Mouse (Mus musculus) CH12.LX (cell line): ENCODE results near the gene Kdm5b. TPM values are rescaled to one million over a fixed set of nuclear protein-coding genes. Genes with fewer than 3 reads are reported as not detected.

ENCODE experiments used
- DNase-seq: peaks from one replicate; pipeline ENCODE4 v3.0.0-alpha.2; 2013; ENCODE audit errors: extremely low read depth
- H3K27ac ChIP-seq: 2 replicates; pipeline ENCODE4 v1.5.1; 2012; ENCODE audit warnings: low read depth, mild to moderate bottlenecking, control low read depth, moderate library complexity; ENCODE audit not compliant: insufficient read depth
- H3K27me3 ChIP-seq: replicated peaks from 2 replicates; pipeline ENCODE3; 2012; ENCODE audit warnings: inconsistent platforms
- H3K36me3 ChIP-seq, 2 experiments: replicated peaks in 1 of 2; 2 replicates each; pipeline versions ENCODE3 to v1.6.1; 2012; ENCODE audit warnings: inconsistent platforms in 1 of 2, low read length in 1 of 2, mild to moderate bottlenecking in 1 of 2, mixed read lengths in 1 of 2, moderate library complexity in 1 of 2; ENCODE audit not compliant: control insufficient read depth in 1 of 2, insufficient read depth in 1 of 2
- H3K4me1 ChIP-seq, 2 experiments: 2 replicates each; pipeline ENCODE4 v1.6.1; 2012; ENCODE audit warnings: inconsistent platforms in 1 of 2, moderate library complexity in 1 of 2; ENCODE audit not compliant: insufficient read depth in 2 of 2, control insufficient read depth in 1 of 2
- H3K4me2 ChIP-seq: 2 replicates; pipeline ENCODE4 v1.6.1; 2012; ENCODE audit warnings: low read depth, mild to moderate bottlenecking, control low read depth; ENCODE audit not compliant: poor library complexity, insufficient read depth, severe bottlenecking
- H3K4me3 ChIP-seq, 3 experiments: fragments of 150-350 bp in 1 of 3; sonication (generic) in 1 of 3; replicated peaks in 1 of 3; 2 replicates each; pipeline versions ENCODE3 to v1.5.1; 2011 to 2012; ENCODE audit warnings: low read depth in 2 of 3, low read length in 2 of 3, mild to moderate bottlenecking in 2 of 3, moderate library complexity in 2 of 3, control low read depth in 1 of 3, improper control_type of control experiment in 1 of 3, inconsistent platforms in 1 of 3, mixed read lengths in 1 of 3; ENCODE audit not compliant: poor library complexity in 1 of 3
- H3K79me2 ChIP-seq: replicated peaks from 2 replicates; pipeline ENCODE4 v1.6.1; 2012; ENCODE audit warnings: mild to moderate bottlenecking, moderate library complexity; ENCODE audit not compliant: control insufficient read depth, poor library complexity, insufficient read depth, severe bottlenecking; ENCODE audit errors: extremely low read depth
- H3K9ac ChIP-seq: 2 replicates; pipeline ENCODE4 v1.6.1; 2012; ENCODE audit warnings: low read depth, mild to moderate bottlenecking, control low read depth, moderate library complexity; ENCODE audit not compliant: insufficient read depth
- H3K9me3 ChIP-seq: replicated peaks from 2 replicates; pipeline ENCODE3; 2012; ENCODE audit warnings: low read length, inconsistent platforms, mixed read lengths
- CHD1 ChIP-seq: IDR thresholded peaks from 2 replicates; pipeline ENCODE4 v1.6.1; 2012; ENCODE audit warnings: low read depth, low read length, improper control_type of control experiment, inconsistent platforms
- ELF1 ChIP-seq: IDR thresholded peaks from 2 replicates; pipeline ENCODE4 v1.6.1; 2014; ENCODE audit warnings: low read depth, mild to moderate bottlenecking, inconsistent platforms, low read length, improper control_type of control experiment
- GABPA ChIP-seq: IDR thresholded peaks from 2 replicates; pipeline ENCODE4 v1.6.1; 2012; ENCODE audit warnings: low read depth, low read length, improper control_type of control experiment, inconsistent platforms; ENCODE audit not compliant: insufficient replicate concordance
- JUND ChIP-seq: conservative IDR thresholded peaks from 2 replicates; pipeline ENCODE4 v1.6.1; 2011; ENCODE audit warnings: low read depth, low read length, improper control_type of control experiment
- MAX ChIP-seq: IDR thresholded peaks from 2 replicates; pipeline ENCODE4 v1.6.1; 2011; ENCODE audit warnings: low read length, improper control_type of control experiment
- MAZ ChIP-seq: IDR thresholded peaks from 2 replicates; pipeline ENCODE4 v1.6.1; 2012; ENCODE audit warnings: low read depth, mild to moderate bottlenecking, inconsistent platforms, low read length, improper control_type of control experiment, moderate library complexity
- NRF1 ChIP-seq: IDR thresholded peaks from 2 replicates; pipeline ENCODE4 v1.6.1; 2014; ENCODE audit warnings: low read depth, mild to moderate bottlenecking, inconsistent platforms, low read length, improper control_type of control experiment, moderate library complexity
- POLR2A ChIP-seq: IDR thresholded peaks from 2 replicates; pipeline ENCODE4 v1.6.1; 2011; ENCODE audit warnings: low read depth, mild to moderate bottlenecking, improper control_type of control experiment, low read length
- SIN3A ChIP-seq: IDR thresholded peaks from 2 replicates; pipeline ENCODE4 v1.6.1; 2012; ENCODE audit warnings: low read length, improper control_type of control experiment, inconsistent platforms
- TCF12 ChIP-seq: IDR thresholded peaks from 2 replicates; pipeline ENCODE4 v1.6.1; 2014; ENCODE audit warnings: low read depth, mild to moderate bottlenecking, inconsistent platforms, low read length, improper control_type of control experiment
- USF1 ChIP-seq: IDR thresholded peaks from 2 replicates; pipeline ENCODE4 v1.6.1; 2014; ENCODE audit warnings: low read depth, mild to moderate bottlenecking, inconsistent platforms, low read length, improper control_type of control experiment
- ZC3H11A ChIP-seq: IDR thresholded peaks from 2 replicates; pipeline ENCODE4 v1.6.1; 2012; ENCODE audit warnings: low read depth, mild to moderate bottlenecking, inconsistent platforms, low read length, improper control_type of control experiment
- ZKSCAN1 ChIP-seq: IDR thresholded peaks from 2 replicates; pipeline ENCODE4 v1.6.1; 2012; ENCODE audit warnings: low read depth, inconsistent platforms, low read length, improper control_type of control experiment, borderline replicate concordance
- ZMIZ1 ChIP-seq: IDR thresholded peaks from 2 replicates; pipeline ENCODE4 v1.6.1; 2012; ENCODE audit warnings: low read depth, mild to moderate bottlenecking, inconsistent platforms, low read length, improper control_type of control experiment
- ZNF384 ChIP-seq: IDR thresholded peaks from 2 replicates; pipeline ENCODE4 v1.6.1; 2012; ENCODE audit warnings: low read depth, low read length, improper control_type of control experiment, inconsistent platforms
- dilution Hi-C: fragments of 300-500 bp; cut with MboI; formaldehyde crosslinking; loops from 2 replicates; pipeline ENCODE4 v1.14.3; 2020; ENCODE audit warnings: low sequenced_read_pairs; ENCODE audit not compliant: extremely low pct_unique_long_range_greater_than_20kb, extremely low pct_ligation_motif_present
- in situ Hi-C: fragments of 300-500 bp; cut with MboI; formaldehyde crosslinking; loops from 3 replicates; pipeline ENCODE4 v1.14.3; 2019; ENCODE audit warnings: low sequenced_read_pairs, low pct_ligation_motif_present, low pct_unique_long_range_greater_than_20kb, mixed read lengths
- polyA plus RNA-seq: library from polyadenylated mRNA; unstranded; fragments of >175 nt; gene quantifications from 2 replicates; pipeline ENCODE4 v1.2.1, GENCODE M21; 2012; ENCODE audit warnings: low read depth; ENCODE audit not compliant: insufficient read length
- total RNA-seq, 2 experiments: library from RNA; depleted of rRNA; stranded (reverse); fragments of 300-350 nt in 1 of 2; fragments of >200 nt in 1 of 2; gene quantifications; 2 replicates each; pipeline ENCODE4 v1.2.3; 2012 to 2014

The Kdm5b gene
- total and polyA plus RNA-seq, 3 experiments: 1.9 to 14.3 (median 4.1) TPM

GRCm38 (mm10) chr1:134583560-134583959, 23.6 kb downstream of the Kdm5b start:
- Histone ChIP-seq H3K4me2 (no peak overlapping the region), H3K36me3 (peaks cover 4% of the 10 kb centered on the region in 2 experiments), H3K27ac (no peak overlapping the region), H3K9me3 (no peaks in the 10 kb centered on the region), H3K4me1 (peaks cover 0 to 5% of the 10 kb centered on the region in 2 experiments; a peak in 2 of 4 replicates), H3K27me3 (no peaks in the 10 kb centered on the region), H3K79me2 (peaks cover 15% of the 10 kb centered on the region), H3K4me3 (no peak overlapping the region), H3K9ac (no peak overlapping the region)
- in situ Hi-C loops (no loop called here), dilution Hi-C loops (no loop called here)
- no peak for DNase-seq
- TF ChIP-seq MAX (no peak), ZNF384 (no peak), TCF12 (no peak), JUND (no peak), GABPA (no peak), ZMIZ1 (no peak), USF1 (no peak), SIN3A (no peak), POLR2A (no peak), CHD1 (no peak)

- TF ChIP-seq ELF1: no peak
- TF ChIP-seq ZKSCAN1: no peak
- no peak for TF ChIP-seq NRF1
- no peak for TF ChIP-seq ZNF384
- no peak for TF ChIP-seq MAZ
- no peak for TF ChIP-seq ZC3H11A
- TF ChIP-seq GABPA: no peak
- TF ChIP-seq TCF12: no peak
- Histone ChIP-seq H3K27me3 (no peaks in the 10 kb centered on the region), H3K9me3 (no peaks in the 10 kb centered on the region), H3K4me3 (no peak overlapping the region), H3K4me1 (peaks cover 0 to 3% of the 10 kb centered on the region in 2 experiments; a peak in 1 of 4 replicates), H3K4me2 (no peak overlapping the region), H3K36me3 (peaks cover 20 to 28% of the 10 kb centered on the region in 2 experiments), H3K27ac (no peak overlapping the region), H3K9ac (no peak overlapping the region), H3K79me2 (no peaks in the 10 kb centered on the region)
- DNase-seq: no peak
- in situ Hi-C loops (no loop called here), dilution Hi-C loops (no loop called here)
Observed at GRCm38 (mm10) chr1:134589676-134590075, 29.7 kb downstream of the Kdm5b start.
